Mouse (Mus musculus) testis, adult 2 months (tissue): ENCODE measurements at regions not wholly inside any gene's neighbourhood (a gene's known extent, or its start where the extent isn't known, plus 50 kb on each side); places are given as distances from the start of the nearest gene placed in this dataset.

Experiments used
- H3K27ac ChIP-seq: fragments of 200-500 bp; 2 replicates; pipeline ENCODE4 v1.5.1; 2012; ENCODE audit warnings: low read depth, low read length; ENCODE audit not compliant: control insufficient read depth, insufficient read depth
- H3K27me3 ChIP-seq: fragments of 200-500 bp; 2 replicates; pipeline ENCODE4 v1.6.1; 2012; ENCODE audit warnings: mild to moderate bottlenecking, low read length, moderate library complexity; ENCODE audit not compliant: control insufficient read depth, insufficient read depth
- H3K36me3 ChIP-seq: fragments of 200-500 bp; 2 replicates; pipeline ENCODE4 v1.6.1; 2012; ENCODE audit warnings: mild to moderate bottlenecking, low read length; ENCODE audit not compliant: control insufficient read depth, insufficient read depth
- H3K4me1 ChIP-seq: fragments of 200-500 bp; 2 replicates; pipeline ENCODE4 v1.6.1; 2012; ENCODE audit warnings: low read length; ENCODE audit not compliant: control insufficient read depth, insufficient read depth
- H3K4me3 ChIP-seq: fragments of 200-500 bp; 2 replicates; pipeline ENCODE4 v1.5.1; 2012; ENCODE audit warnings: low read depth, mild to moderate bottlenecking, low read length, moderate library complexity, mixed read lengths; ENCODE audit not compliant: control insufficient read depth
- CTCF ChIP-seq: fragments of 200-500 bp; IDR thresholded peaks from 2 replicates; pipeline ENCODE4 v1.5.1; 2012; ENCODE audit warnings: low read depth, mild to moderate bottlenecking, inconsistent platforms, low read length, moderate library complexity; ENCODE audit not compliant: control insufficient read depth, insufficient read depth, insufficient replicate concordance
- POLR2A ChIP-seq: fragments of 200-500 bp; IDR thresholded peaks from 2 replicates; pipeline ENCODE4 v1.6.1; 2012; ENCODE audit warnings: low read depth, mild to moderate bottlenecking, inconsistent platforms, low read length, moderate library complexity; ENCODE audit not compliant: control insufficient read depth

GRCm38 (mm10) chr11:34153749-34154525 is 54.0 kb downstream of the Foxi1 start:
- Histone ChIP-seq H3K27me3 (no peaks in the 10 kb centered on the region), H3K4me3 (no peak overlapping the region), H3K36me3 (no peaks in the 10 kb centered on the region), H3K4me1 (no peaks in the 10 kb centered on the region), H3K27ac (no peak overlapping the region)
- TF ChIP-seq CTCF (no peak), POLR2A (no peak)

DNA sequence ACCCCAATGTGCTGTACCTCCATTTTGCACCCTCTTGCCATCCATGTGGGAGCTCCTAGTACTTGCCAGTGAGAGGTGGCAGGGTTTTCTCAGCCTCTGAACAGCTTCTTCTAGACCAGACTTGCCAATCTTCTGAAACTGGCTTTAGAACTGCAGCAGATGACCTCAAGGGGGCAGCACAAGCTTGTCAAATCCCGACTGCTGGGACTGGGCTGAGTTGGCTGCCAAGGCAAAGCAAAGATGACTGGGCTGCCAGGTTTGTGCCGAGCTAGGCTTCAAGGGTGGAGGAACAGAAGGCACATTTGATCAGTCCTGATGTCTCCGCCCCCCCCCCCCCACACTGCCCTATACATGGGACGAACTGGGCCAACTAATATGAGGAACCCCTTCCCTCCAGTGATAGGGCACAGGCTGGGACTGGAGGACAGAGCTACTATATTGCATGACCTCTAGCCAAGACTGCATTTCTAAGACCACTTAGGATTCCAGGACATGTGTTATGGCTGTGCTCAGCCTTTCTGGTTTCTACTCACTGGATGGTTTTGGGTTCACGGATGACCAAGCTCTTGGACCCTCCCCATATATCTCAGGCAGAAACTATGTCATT is 51.1 kb upstream of the 4930469K13Rik start:
- Histone ChIP-seq H3K4me1 (peaks cover 4% of the 10 kb centered on the region), H3K27me3 (no peaks in the 10 kb centered on the region), H3K27ac (no peak overlapping the region)

More for the DNA sequence above, 51.1 kb upstream of the 4930469K13Rik start:
- H3K36me3 ChIP-seq = no peaks in the 10 kb centered on the region
- no peak overlapping the region for H3K4me3 ChIP-seq
- TF ChIP-seq POLR2A = no peak
- peak; percentile 65; the same call in 1 of the 2 replicates for TF ChIP-seq CTCF
